Mouse (Mus musculus) myocyte (in vitro differentiated cells): Measurements from ENCODE around the gene Abraxas1.

Experiments used
- CEBPB ChIP-seq: IDR thresholded peaks from 2 replicates; pipeline ENCODE4 v1.6.1; 2011; ENCODE audit warnings: mild to moderate bottlenecking, moderate library complexity; ENCODE audit not compliant: poor library complexity, insufficient read depth, severe bottlenecking
- E2F4 ChIP-seq: IDR thresholded peaks from one replicate; pipeline ENCODE4 v1.6.1; 2011; ENCODE audit warnings: mild to moderate bottlenecking, control low read depth, moderate library complexity; ENCODE audit not compliant: insufficient read depth
- MAX ChIP-seq: IDR thresholded peaks from one replicate; pipeline ENCODE4 v1.6.1; 2011; ENCODE audit warnings: low read depth, mild to moderate bottlenecking, control low read depth
- MYOG ChIP-seq, 3 experiments: IDR thresholded peaks; one replicate each; pipeline ENCODE4 v1.6.1; 2011; ENCODE audit warnings: control low read depth in 2 of 3, low read depth in 2 of 3, mild to moderate bottlenecking in 2 of 3; ENCODE audit not compliant: insufficient read length in 2 of 3, control insufficient read depth in 1 of 3, insufficient read depth in 1 of 3
- POLR2A ChIP-seq: IDR thresholded peaks from one replicate; pipeline ENCODE4 v1.6.1; 2011; ENCODE audit warnings: low read depth, mild to moderate bottlenecking, control low read depth, moderate library complexity; ENCODE audit not compliant: insufficient read length
- POLR2AphosphoS2 ChIP-seq: IDR thresholded peaks from one replicate; pipeline ENCODE4 v1.6.1; 2011; ENCODE audit warnings: low read depth, control low read depth; ENCODE audit not compliant: insufficient read length
- REST ChIP-seq: IDR thresholded peaks from one replicate; pipeline ENCODE4 v1.6.1; 2011; ENCODE audit warnings: mild to moderate bottlenecking, control low read depth, moderate library complexity; ENCODE audit not compliant: insufficient read depth, insufficient read length
- TCF12 ChIP-seq: IDR thresholded peaks from one replicate; pipeline ENCODE4 v1.6.1; 2011; ENCODE audit warnings: mild to moderate bottlenecking, control low read depth; ENCODE audit not compliant: poor library complexity, insufficient read depth, severe bottlenecking
- TCF3 ChIP-seq: IDR thresholded peaks from one replicate; pipeline ENCODE4 v1.6.1; 2011; ENCODE audit warnings: low read depth, control low read depth; ENCODE audit not compliant: insufficient read length
- USF1 ChIP-seq: IDR thresholded peaks from one replicate; pipeline ENCODE4 v1.6.1; 2011; ENCODE audit warnings: low read depth, mild to moderate bottlenecking, control low read depth, moderate library complexity

DNA sequence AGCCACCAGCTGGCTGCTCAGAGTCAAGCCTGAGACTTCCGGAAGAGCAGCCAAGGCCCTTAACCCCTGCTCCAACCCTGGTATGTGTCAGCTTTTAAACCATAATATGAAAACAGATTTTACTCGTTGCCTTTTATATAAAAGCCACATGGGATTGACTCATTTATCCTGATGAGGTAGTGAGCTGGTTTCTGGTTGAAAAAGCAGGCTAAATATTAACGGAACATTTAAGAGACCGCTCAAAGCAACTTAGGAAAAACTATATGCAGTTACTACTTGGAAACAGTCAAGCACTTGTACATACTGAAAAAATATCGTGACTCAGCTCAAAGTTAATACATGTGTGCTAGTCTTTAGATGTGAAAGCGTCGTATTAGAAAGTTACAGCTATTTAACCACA is 28.5 kb downstream of the Abraxas1 start:
- TF ChIP-seq POLR2A (no peak), MAX (no peak), E2F4 (no peak), USF1 (no peak), CEBPB (no peak), MYOG (IDR thresholded peaks at IDR 0.05; ENCODE audit: control insufficient read depth in 1 of 3, insufficient read depth in 1 of 3, insufficient read length in 2 of 3, low read depth in 2 of 3) (no peak), POLR2AphosphoS2 (no peak), TCF12 (no peak), TCF3 (no peak), REST (no peak)
